Mouse (Mus musculus) limb, embryonic 13.5 days (tissue): Measurements from ENCODE around the gene Ankef1. TPM values are rescaled to one million over a fixed set of nuclear protein-coding genes. Genes with fewer than 3 reads are reported as not detected.

Experiments
- ATAC-seq: fragments of 200-750 bp; cut with Nextera tagmentation; 2 replicates; pipeline ENCODE4 v1.8.0; 2017; ENCODE audit warnings: low read depth, moderate number of reproducible peaks, moderate TSS enrichment; ENCODE audit not compliant: low FRiP score
- H3K27ac ChIP-seq: fragments of 300-500 bp; sonication (generic); 2 replicates; pipeline ENCODE4 v1.5.1; 2015; ENCODE audit warnings: inconsistent platforms, mild to moderate bottlenecking, moderate library complexity
- H3K27me3 ChIP-seq: fragments of 300-500 bp; sonication (generic); 2 replicates; pipeline ENCODE4 v1.6.1; 2015; ENCODE audit warnings: mild to moderate bottlenecking, inconsistent platforms
- H3K36me3 ChIP-seq: fragments of 300-500 bp; sonication (generic); 2 replicates; pipeline ENCODE4 v1.6.1; 2015; ENCODE audit warnings: inconsistent platforms, mild to moderate bottlenecking, moderate library complexity
- H3K4me1 ChIP-seq: fragments of 300-500 bp; sonication (generic); 2 replicates; pipeline ENCODE4 v1.6.1; 2015; ENCODE audit warnings: inconsistent platforms
- H3K4me2 ChIP-seq: fragments of 300-500 bp; sonication (generic); replicated peaks from 2 replicates; pipeline ENCODE4 v1.6.1; 2015; ENCODE audit warnings: inconsistent platforms, mild to moderate bottlenecking, moderate library complexity
- H3K4me3 ChIP-seq: fragments of 300-500 bp; sonication (generic); 2 replicates; pipeline ENCODE4 v1.5.1; 2015; ENCODE audit warnings: moderate library complexity, mild to moderate bottlenecking, inconsistent platforms
- H3K9ac ChIP-seq: fragments of 300-500 bp; sonication (generic); 2 replicates; pipeline ENCODE4 v1.6.1; 2015; ENCODE audit warnings: mild to moderate bottlenecking, inconsistent platforms
- H3K9me3 ChIP-seq: fragments of 300-500 bp; sonication (generic); 2 replicates; pipeline ENCODE4 v1.6.1; 2016; ENCODE audit warnings: inconsistent platforms
- WGBS: fragments of 180-500 bp; shearing (Covaris S2); methylation state at CpG from one replicate; pipeline ENCODE4 v1.1.7; 2015; 5-methylcytosine and 5-hydroxymethylcytosine counted together
- polyA plus RNA-seq: library from polyadenylated mRNA; unstranded; fragments of >200 nt; fragmentation: Nextera tagmentation; extraction: Ambion mirVana; gene quantifications from 2 replicates; pipeline ENCODE4 v1.2.1, GENCODE M21; 2015

Gene Ankef1
- polyA plus RNA-seq = 0.50 and 0.69 TPM in 2 replicates

DNA sequence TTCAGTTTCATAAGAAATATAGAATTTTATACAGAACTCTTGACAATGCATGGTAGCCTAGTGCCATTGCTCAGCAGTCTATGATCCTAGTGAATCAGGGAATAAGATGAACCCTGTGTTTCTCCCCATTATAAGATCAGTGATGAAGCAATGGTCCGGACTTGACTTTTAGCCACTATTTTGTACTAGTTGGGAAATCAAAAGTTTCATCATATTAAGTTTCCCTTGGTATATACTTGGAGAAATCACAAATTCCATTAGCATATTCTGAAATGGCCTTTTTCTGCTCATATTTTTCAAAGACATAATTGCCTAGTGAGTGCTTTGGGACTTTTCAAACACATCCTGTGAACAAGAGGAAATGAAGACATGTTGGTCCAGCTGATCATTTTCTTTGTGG lies at the start of gene Ankef1:
TSS of gene Ankef1 (plus strand) at position 260 of the 400 bp plus-strand sequence.
- H3K36me3 ChIP-seq = no peaks in the 10 kb centered on the region
- H3K9me3 ChIP-seq = no peaks in the 10 kb centered on the region
- WGBS = 95% methylated on average over 1 of the region's 1 CpGs
- no peak within 1 kb of the TSS for H3K9ac ChIP-seq
- no peaks in the 10 kb centered on the region for H3K27me3 ChIP-seq
- no peak within 1 kb of the TSS for H3K4me2 ChIP-seq
- H3K4me3 ChIP-seq = no peak within 1 kb of the TSS
- H3K27ac ChIP-seq = no peak within 1 kb of the TSS
- ATAC-seq = no peak
- no peaks in the 10 kb centered on the region for H3K4me1 ChIP-seq

DNA sequence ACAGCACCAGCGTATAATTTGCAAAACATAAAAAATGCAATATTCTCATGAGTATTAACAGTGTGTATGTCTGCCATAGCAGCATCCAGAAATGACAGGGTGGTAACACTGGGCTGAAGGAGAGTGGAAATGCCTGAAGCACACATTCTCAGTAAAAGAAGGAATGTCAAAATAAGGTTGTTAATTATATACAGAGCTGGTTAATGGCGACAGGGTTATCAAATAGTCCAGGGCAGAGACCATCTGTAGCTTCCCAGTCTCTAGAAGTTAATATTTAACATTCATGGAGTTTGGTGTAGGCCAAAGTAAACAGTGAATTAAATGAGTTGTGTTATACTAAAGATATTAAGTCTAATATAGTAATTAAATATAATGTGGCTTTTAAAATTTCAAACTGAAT lies 45.2 kb upstream of the Ankef1 start:
- no peaks in the 10 kb centered on the region for H3K9me3 ChIP-seq
- no peak overlapping the region for H3K4me2 ChIP-seq
- no peaks in the 10 kb centered on the region for H3K27me3 ChIP-seq
- H3K27ac ChIP-seq = no peak overlapping the region
- H3K4me3 ChIP-seq = no peak overlapping the region
- no peak overlapping the region for H3K9ac ChIP-seq
- H3K36me3 ChIP-seq = no peaks in the 10 kb centered on the region
- WGBS = 57% methylated on average over 2 of the region's 2 CpGs
- no peak for ATAC-seq
- no peaks in the 10 kb centered on the region for H3K4me1 ChIP-seq

DNA sequence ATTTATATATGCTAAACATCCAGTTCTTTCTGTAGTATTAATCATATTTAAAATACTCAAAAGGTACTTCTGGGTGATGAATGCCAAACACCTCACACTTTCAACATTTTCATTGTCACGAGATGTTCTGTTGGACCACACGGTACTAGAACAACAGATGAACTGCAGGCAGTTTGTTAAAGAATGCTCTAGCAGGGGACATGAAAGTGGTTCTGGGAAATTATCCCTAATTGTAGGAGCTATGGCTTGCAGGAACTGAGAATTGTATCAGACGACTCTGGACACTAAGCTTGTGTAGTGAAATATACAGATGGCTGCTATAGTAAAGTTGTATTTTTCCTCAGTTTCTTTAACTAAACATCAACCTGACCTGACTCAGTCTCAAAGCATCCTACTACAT lies 44.8 kb upstream of the Ankef1 start:
- Histone ChIP-seq H3K9me3 (no peaks in the 10 kb centered on the region), H3K4me1 (no peaks in the 10 kb centered on the region), H3K9ac (no peak overlapping the region), H3K27me3 (no peaks in the 10 kb centered on the region), H3K4me3 (no peak overlapping the region), H3K36me3 (no peaks in the 10 kb centered on the region), H3K4me2 (no peak overlapping the region), H3K27ac (no peak overlapping the region)
- 82% methylated on average over 3 of the region's 3 CpGs for WGBS
- ATAC-seq = no peak

DNA sequence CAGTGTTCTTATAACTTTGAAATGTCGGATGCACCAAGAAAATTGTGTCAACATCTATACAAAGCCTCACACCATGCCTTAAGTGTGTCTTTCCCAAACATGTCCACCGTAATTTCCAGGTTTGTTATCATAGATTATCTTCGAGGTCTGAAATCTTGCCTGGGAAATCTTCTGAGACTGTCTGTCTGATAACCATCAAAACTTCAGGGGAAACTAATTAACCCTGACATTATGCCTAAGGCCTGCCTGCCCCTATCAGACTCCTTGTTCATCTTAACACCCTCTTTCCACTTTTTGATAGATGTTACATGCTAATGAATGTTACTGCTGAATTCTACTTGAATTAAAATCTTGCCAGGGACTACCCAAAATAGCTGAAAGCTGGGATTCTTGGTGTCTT lies 24.1 kb upstream of the Ankef1 start:
- H3K4me2 ChIP-seq = no peak overlapping the region
- 79% methylated on average over 3 of the region's 3 CpGs for WGBS
- H3K9ac ChIP-seq = no peak overlapping the region
- no peak overlapping the region for H3K27ac ChIP-seq
- H3K36me3 ChIP-seq = no peaks in the 10 kb centered on the region
- ATAC-seq = no peak
- H3K27me3 ChIP-seq = no peaks in the 10 kb centered on the region
- no peaks in the 10 kb centered on the region for H3K4me1 ChIP-seq
- H3K9me3 ChIP-seq = no peaks in the 10 kb centered on the region
- H3K4me3 ChIP-seq = no peak overlapping the region

DNA sequence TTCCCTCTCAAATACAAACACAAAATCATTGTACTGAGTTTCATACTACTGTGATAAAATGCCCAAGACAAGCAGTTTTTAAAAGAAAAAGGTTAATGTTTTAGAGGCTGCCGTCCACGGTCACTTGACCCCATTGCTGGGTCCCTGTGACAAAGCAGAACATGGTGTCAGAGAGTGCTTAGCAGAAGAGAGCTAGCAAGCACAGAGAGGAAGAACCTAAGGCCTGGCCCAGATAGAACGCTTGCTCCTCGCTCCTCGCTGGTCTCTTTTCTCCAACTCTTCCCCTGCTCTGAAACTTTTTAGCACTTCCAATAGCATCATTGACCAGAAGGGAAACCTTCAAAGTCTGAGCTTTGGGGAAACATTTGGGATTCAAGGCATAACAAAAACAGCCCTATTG lies 19.4 kb upstream of the Ankef1 start:
- H3K27ac ChIP-seq = no peak overlapping the region

DNA sequence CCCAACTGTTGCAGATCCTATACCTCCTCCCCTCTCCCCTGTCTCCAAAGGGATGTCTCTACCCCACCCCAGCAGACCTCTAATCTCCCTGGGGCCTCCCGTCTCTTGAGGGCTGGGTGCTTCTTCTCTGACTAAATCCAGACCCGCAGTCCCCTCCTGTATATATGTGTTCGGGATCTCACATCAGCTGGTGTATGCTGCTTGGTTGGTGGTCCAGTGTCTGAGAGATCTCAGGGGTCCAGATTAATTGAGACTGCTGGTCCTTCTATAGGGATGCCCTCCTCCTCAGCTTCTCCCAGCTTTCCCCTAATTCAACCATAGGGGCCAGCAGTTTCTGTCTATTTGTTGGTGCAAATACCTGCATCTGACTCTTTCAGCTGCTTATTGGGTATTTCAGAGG lies 18.7 kb upstream of the Ankef1 start:
- no peak for ATAC-seq
- Histone ChIP-seq H3K9me3 (no peaks in the 10 kb centered on the region), H3K27ac (no peak overlapping the region), H3K4me2 (no peak overlapping the region), H3K36me3 (no peaks in the 10 kb centered on the region), H3K9ac (no peak overlapping the region), H3K4me3 (no peak overlapping the region), H3K4me1 (no peaks in the 10 kb centered on the region), H3K27me3 (no peaks in the 10 kb centered on the region)
- 69% methylated on average over 3 of the region's 3 CpGs for WGBS

More for the DNA sequence above, 19.4 kb upstream of the Ankef1 start:
- no peak overlapping the region for H3K9ac ChIP-seq
- no peaks in the 10 kb centered on the region for H3K27me3 ChIP-seq
- H3K9me3 ChIP-seq = no peaks in the 10 kb centered on the region
- H3K36me3 ChIP-seq = no peaks in the 10 kb centered on the region
- H3K4me3 ChIP-seq = no peak overlapping the region
- no peak for ATAC-seq
- H3K4me2 ChIP-seq = no peak overlapping the region
- WGBS = 78% methylated on average over 5 of the region's 5 CpGs
- H3K4me1 ChIP-seq = no peaks in the 10 kb centered on the region

DNA sequence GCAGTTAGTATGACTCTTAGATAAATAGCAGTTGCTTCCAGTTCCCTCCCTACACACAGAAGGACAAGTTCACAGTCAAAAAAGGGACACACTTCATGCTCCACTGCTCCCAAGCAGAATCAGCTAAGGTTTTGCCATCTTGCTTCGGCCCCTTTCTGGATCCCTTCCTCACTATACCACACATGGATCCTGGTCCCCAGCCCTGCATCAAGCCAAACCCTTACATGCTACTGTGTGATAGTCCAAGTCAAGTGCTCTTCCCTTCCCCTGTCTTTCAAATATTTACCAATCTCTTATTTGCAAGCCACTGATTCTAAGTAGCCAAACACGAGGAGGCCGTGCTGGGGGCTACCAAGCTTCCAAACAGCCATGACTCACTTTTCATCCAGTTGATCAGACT lies 16.8 kb upstream of the Ankef1 start:
- Histone ChIP-seq H3K36me3 (no peaks in the 10 kb centered on the region), H3K4me2 (no peak overlapping the region), H3K9ac (no peak overlapping the region), H3K4me1 (no peaks in the 10 kb centered on the region), H3K9me3 (no peaks in the 10 kb centered on the region), H3K4me3 (no peak overlapping the region), H3K27ac (no peak overlapping the region), H3K27me3 (no peaks in the 10 kb centered on the region)
- no peak for ATAC-seq
- WGBS = 77% methylated on average over 3 of the region's 3 CpGs

DNA sequence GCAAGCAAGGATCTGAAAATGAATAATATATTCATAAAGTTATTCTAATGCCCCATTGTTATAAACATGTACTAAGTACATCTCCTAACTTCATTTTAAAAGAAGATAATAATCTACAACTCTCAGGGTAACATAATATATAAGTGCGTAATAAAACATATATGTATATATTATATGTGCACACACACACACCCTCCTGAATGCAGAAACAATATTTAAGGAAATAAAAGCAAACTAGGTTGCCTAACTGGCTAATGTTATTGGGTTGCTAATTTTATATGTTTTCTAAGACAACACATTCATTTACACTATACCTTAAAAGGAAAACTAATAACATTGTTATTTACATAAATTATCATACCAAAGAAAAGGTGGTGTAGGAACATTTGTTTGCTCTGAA lies 16.3 kb upstream of the Ankef1 start:
- no peaks in the 10 kb centered on the region for H3K4me1 ChIP-seq
- 88% methylated on average over 1 of the region's 1 CpGs for WGBS
- H3K4me3 ChIP-seq = no peak overlapping the region
- no peaks in the 10 kb centered on the region for H3K9me3 ChIP-seq
- H3K27me3 ChIP-seq = no peaks in the 10 kb centered on the region
- no peak for ATAC-seq
- H3K36me3 ChIP-seq = no peaks in the 10 kb centered on the region
- no peak overlapping the region for H3K27ac ChIP-seq
- 0 out of 2 replicates have a peak overlapping the region, but pooled peaks have one; percentile 27 for H3K4me2 ChIP-seq
- no peak overlapping the region for H3K9ac ChIP-seq

DNA sequence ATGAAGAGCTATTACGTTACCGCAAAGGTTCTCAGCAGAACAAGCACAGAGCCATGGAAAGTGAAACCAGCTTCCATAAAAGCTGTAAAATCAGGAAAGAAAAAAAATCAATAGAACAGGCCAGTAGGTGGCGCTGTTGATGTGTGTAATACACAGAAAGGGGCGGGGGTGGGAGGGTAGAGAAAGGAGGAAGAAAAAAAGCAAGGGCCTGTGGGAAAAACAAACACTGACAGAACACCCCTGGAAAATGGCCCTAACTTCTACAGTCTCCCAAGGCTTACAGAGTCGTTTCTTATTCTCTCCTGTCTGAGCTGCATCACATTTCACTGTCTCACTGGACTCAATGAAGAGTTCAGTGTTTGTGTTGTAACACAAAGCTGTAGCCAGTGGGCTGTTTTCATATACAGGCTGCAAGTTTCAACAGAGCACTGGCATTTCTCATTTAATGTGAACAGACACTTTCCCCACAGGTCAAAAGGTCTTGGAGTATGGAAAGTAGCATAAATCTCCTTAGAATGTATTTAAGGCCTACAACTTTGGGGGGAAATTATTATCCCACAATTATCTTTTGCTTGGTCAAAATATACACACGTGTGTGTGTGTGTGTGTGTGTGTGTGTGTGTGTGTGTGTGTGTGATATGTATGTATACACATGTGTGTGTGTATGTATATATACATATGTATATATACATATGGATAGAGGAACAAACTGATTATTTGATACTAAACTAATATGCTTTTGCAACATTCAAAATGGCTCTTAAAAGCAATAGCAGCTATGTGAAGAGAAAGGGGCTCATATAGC lies 15.7 kb upstream of the Ankef1 start:
- Histone ChIP-seq H3K27me3 (no peaks in the 10 kb centered on the region), H3K27ac (no peak overlapping the region), H3K9ac (no peak overlapping the region), H3K4me3 (no peak overlapping the region), H3K9me3 (no peaks in the 10 kb centered on the region), H3K4me1 (no peaks in the 10 kb centered on the region), H3K4me2 (0 out of 2 replicates have a peak overlapping the region, but pooled peaks have one; percentile 27), H3K36me3 (no peaks in the 10 kb centered on the region)
- ATAC-seq = peak; percentile 82
- WGBS = 8% methylated on average over 6 of the region's 6 CpGs

DNA sequence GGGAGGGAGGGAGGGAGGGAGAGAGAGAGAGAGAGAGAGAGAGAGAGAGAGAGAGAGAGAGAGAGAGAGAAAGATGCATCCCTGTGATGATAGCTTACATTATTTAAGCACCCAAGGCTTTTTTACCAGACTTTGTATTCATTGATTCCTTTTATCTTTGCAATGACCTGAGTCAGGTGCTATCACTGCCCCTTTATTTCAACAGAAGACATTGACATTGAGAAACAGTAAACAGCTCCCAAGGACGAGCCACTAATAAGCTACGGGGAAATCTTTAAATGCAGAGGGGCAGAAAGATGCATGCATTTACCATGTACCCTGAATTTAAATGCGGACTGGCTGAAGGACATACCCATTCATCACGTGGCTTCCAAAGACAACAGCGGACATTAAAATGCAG lies 14.7 kb upstream of the Ankef1 start:
- Histone ChIP-seq H3K4me1 (no peaks in the 10 kb centered on the region), H3K27me3 (no peaks in the 10 kb centered on the region), H3K9me3 (no peaks in the 10 kb centered on the region), H3K36me3 (no peaks in the 10 kb centered on the region), H3K4me2 (no peak overlapping the region), H3K9ac (no peak overlapping the region), H3K27ac (no peak overlapping the region), H3K4me3 (no peak overlapping the region)
- no peak for ATAC-seq
- WGBS = 83% methylated on average over 5 of the region's 5 CpGs

DNA sequence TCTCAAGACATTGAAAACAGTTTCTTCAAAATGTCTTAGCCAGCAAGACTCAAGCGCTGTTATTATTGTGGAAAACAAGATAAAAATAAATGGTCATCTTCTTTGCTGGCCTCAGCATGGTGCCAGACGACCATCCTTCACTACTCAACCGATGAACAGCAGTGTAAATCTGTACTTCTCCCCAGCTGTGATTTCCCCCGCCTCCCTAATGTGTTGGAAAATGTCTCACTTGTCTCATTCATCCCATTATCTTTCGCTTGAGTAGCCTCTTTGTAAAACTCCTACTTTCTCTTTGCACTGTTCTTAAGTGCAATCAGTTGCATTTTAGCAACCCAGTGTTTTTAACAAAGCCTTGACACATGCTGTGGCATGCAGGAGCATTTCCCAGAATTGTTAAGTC lies 9.4 kb downstream of the Ankef1 start:
- H3K4me2 ChIP-seq = no peak overlapping the region
- no peak overlapping the region for H3K9ac ChIP-seq
- no peak overlapping the region for H3K4me3 ChIP-seq
- H3K9me3 ChIP-seq = no peaks in the 10 kb centered on the region
- H3K27ac ChIP-seq = no peak overlapping the region
- 69% methylated on average over 5 of the region's 5 CpGs for WGBS
- no peaks in the 10 kb centered on the region for H3K27me3 ChIP-seq
- H3K4me1 ChIP-seq = 0 out of 2 replicates have a peak, but pooled peaks cover 3% of the 10 kb centered on the region
- H3K36me3 ChIP-seq = no peaks in the 10 kb centered on the region
- no peak for ATAC-seq

DNA sequence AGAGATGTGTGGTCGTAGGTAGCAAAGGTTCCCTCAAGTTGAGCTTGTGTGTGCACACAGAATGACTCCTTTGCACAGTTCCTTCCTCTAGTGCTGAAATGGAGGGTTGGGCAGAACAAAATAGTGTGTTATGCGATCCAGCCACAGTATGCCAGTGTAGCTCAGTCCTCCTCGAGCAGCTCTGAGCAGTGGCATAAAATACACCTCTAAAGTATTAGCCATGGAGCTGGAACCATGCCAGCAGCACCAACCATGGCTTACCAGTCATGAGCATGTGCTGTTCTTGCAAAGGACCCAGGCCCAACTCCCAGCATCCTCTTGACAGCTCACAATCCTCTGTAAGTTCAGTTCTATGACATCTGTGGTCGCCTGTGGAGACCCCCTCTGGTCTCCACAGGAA lies 10.0 kb downstream of the Ankef1 start:
- 0 out of 2 replicates have a peak, but pooled peaks have one; percentile 51 for ATAC-seq
- H3K9me3 ChIP-seq = no peaks in the 10 kb centered on the region
- no peak overlapping the region for H3K4me2 ChIP-seq
- no peaks in the 10 kb centered on the region for H3K36me3 ChIP-seq
- 74% methylated on average over 4 of the region's 4 CpGs for WGBS
- H3K4me3 ChIP-seq = no peak overlapping the region
- no peaks in the 10 kb centered on the region for H3K27me3 ChIP-seq
- H3K9ac ChIP-seq = no peak overlapping the region
- H3K4me1 ChIP-seq = 0 out of 2 replicates have a peak, but pooled peaks cover 3% of the 10 kb centered on the region
- H3K27ac ChIP-seq = no peak overlapping the region

DNA sequence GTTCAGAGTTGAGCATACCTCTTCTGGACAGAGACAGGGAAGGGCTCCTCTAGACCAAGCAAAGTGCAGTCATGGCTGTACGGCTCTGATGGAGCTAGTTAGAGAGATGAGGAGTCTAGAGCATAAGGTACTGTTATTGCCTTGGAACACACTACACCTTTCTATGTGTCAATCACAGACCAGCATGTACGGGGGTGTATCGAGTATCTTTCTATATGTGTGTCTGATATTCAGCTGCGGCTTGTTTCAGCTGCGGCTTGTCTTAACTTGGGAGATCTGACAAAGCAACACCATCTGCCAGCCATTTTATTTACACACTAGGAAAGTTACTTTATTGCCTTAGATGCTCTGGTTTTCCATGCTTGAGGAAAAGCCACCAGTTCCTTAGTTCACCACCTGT lies 11.1 kb downstream of the Ankef1 start:
- Histone ChIP-seq H3K9me3 (no peaks in the 10 kb centered on the region), H3K27me3 (no peaks in the 10 kb centered on the region), H3K4me2 (no peak overlapping the region), H3K4me1 (0 out of 2 replicates have a peak, but pooled peaks cover 3% of the 10 kb centered on the region), H3K27ac (no peak overlapping the region), H3K4me3 (no peak overlapping the region), H3K9ac (no peak overlapping the region), H3K36me3 (no peaks in the 10 kb centered on the region)
- ATAC-seq = no peak
- 91% methylated on average over 5 of the region's 5 CpGs for WGBS
